Mouse (Mus musculus) CH12.LX (cell line): Measurements from ENCODE around the gene Papss1.

Experiments used
- BHLHE40 ChIP-seq: IDR thresholded peaks from 2 replicates; pipeline ENCODE4 v1.6.1; 2011; ENCODE audit warnings: mild to moderate bottlenecking, low read depth, low read length, improper control_type of control experiment
- CTCF ChIP-seq, 2 experiments: IDR thresholded peaks in 1 of 2; conservative IDR thresholded peaks in 1 of 2; 2 replicates each; pipeline ENCODE4 v1.5.1; 2011 to 2012; ENCODE audit warnings: low read depth in 2 of 2, low read length in 2 of 2, improper control_type of control experiment in 1 of 2, inconsistent platforms in 1 of 2, mild to moderate bottlenecking in 1 of 2, moderate library complexity in 1 of 2
- ELF1 ChIP-seq: IDR thresholded peaks from 2 replicates; pipeline ENCODE4 v1.6.1; 2014; ENCODE audit warnings: low read depth, mild to moderate bottlenecking, inconsistent platforms, low read length, improper control_type of control experiment
- HCFC1 ChIP-seq: IDR thresholded peaks from 2 replicates; pipeline ENCODE4 v1.6.1; 2012; ENCODE audit warnings: low read depth, mild to moderate bottlenecking, inconsistent platforms, low read length, improper control_type of control experiment
- JUN ChIP-seq: IDR thresholded peaks from 2 replicates; pipeline ENCODE4 v1.6.1; 2011; ENCODE audit warnings: low read depth, mild to moderate bottlenecking, low read length, improper control_type of control experiment, moderate library complexity; ENCODE audit not compliant: insufficient read depth
- POLR2A ChIP-seq: IDR thresholded peaks from 2 replicates; pipeline ENCODE4 v1.6.1; 2011; ENCODE audit warnings: low read depth, mild to moderate bottlenecking, improper control_type of control experiment, low read length
- POLR2AphosphoS2 ChIP-seq: IDR thresholded peaks from 2 replicates; pipeline ENCODE4 v1.6.1; 2011; ENCODE audit warnings: low read depth, low read length, improper control_type of control experiment
- RAD21 ChIP-seq: IDR thresholded peaks from 2 replicates; pipeline ENCODE4 v1.6.1; 2011; ENCODE audit warnings: low read depth, mild to moderate bottlenecking, low read length, improper control_type of control experiment, moderate library complexity
- TBP ChIP-seq: conservative IDR thresholded peaks from 2 replicates; pipeline ENCODE4 v1.6.1; 2011; ENCODE audit warnings: low read depth, low read length, improper control_type of control experiment
- USF2 ChIP-seq: conservative IDR thresholded peaks from 2 replicates; pipeline ENCODE4 v1.6.1; 2011; ENCODE audit warnings: low read depth, low read length, improper control_type of control experiment
- ZC3H11A ChIP-seq: IDR thresholded peaks from 2 replicates; pipeline ENCODE4 v1.6.1; 2012; ENCODE audit warnings: low read depth, mild to moderate bottlenecking, inconsistent platforms, low read length, improper control_type of control experiment
- ZKSCAN1 ChIP-seq: IDR thresholded peaks from 2 replicates; pipeline ENCODE4 v1.6.1; 2012; ENCODE audit warnings: low read depth, inconsistent platforms, low read length, improper control_type of control experiment, borderline replicate concordance
- ZNF384 ChIP-seq: IDR thresholded peaks from 2 replicates; pipeline ENCODE4 v1.6.1; 2012; ENCODE audit warnings: low read depth, low read length, improper control_type of control experiment, inconsistent platforms

DNA sequence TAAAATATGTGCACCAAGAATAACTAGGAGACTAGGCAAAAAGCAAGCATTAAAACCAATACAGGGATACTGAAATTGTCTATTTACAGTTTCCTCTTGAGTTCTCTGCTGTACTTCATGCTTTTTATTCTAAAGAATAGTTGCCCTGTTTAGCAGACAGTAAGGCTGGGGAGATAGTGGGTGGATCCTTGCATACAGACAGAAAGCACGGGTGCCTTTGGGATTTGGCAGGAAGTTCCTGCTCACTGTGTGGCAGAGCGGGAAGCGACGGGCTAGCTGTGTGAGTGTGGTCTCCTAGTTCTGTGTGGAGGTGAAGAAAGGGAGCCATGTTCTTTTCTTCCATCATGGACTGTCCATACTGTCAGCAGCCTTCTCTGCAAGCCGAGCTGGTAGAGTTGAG, 48.3 kb downstream of the Papss1 start:
- TF ChIP-seq BHLHE40 (no peak), CTCF (conservative IDR thresholded peaks at IDR 0.05 in 1 of 2, IDR thresholded peaks at IDR 0.05 in 1 of 2; ENCODE audit: low read depth in 2 of 2, low read length in 2 of 2) (no peak), ELF1 (no peak), POLR2A (no peak), TBP (no peak), ZKSCAN1 (no peak), HCFC1 (no peak), ZNF384 (no peak), RAD21 (no peak), JUN (no peak), POLR2AphosphoS2 (no peak), USF2 (no peak), ZC3H11A (no peak)
